Mouse (Mus musculus) heart, adult 2 months (tissue): ENCODE measurements around the gene Cnksr1. TPM values are rescaled to one million over a fixed set of nuclear protein-coding genes. Genes with fewer than 3 reads are reported as not detected.
A peak's percentile ranks its signal among the peaks of the same experiment; 100 is the strongest.
"Not testable (repeated sequence)": the region's sequence is repeated elsewhere in the genome, so short reads cannot be mapped to it uniquely, and the experiment has no call there.

Source experiments
- DNase-seq, 2 experiments: peaks; one replicate each; pipeline ENCODE4 v3.0.0; 2021
- H3K27ac ChIP-seq: fragments of 200-600 bp; 2 replicates; pipeline ENCODE4 v1.8.1; 2022
- H3K27me3 ChIP-seq: fragments of 200-500 bp; 2 replicates; pipeline ENCODE4 v1.6.1; 2012; ENCODE audit warnings: mild to moderate bottlenecking, low read length, inconsistent platforms, mixed read lengths; ENCODE audit not compliant: control insufficient read depth, insufficient read depth
- H3K36me3 ChIP-seq: fragments of 200-500 bp; 2 replicates; pipeline ENCODE4 v1.6.1; 2012; ENCODE audit warnings: low read length, inconsistent platforms; ENCODE audit not compliant: control insufficient read depth, insufficient read depth
- H3K4me1 ChIP-seq: fragments of 200-500 bp; 2 replicates; pipeline ENCODE4 v1.6.1; 2011; ENCODE audit warnings: low read length; ENCODE audit not compliant: control insufficient read depth, insufficient read depth
- H3K4me3 ChIP-seq: fragments of 200-600 bp; 2 replicates; pipeline ENCODE4 v1.8.1; 2022
- H3K79me2 ChIP-seq: fragments of 200-500 bp; replicated peaks from 2 replicates; pipeline ENCODE4 v1.6.1; 2012; ENCODE audit warnings: mild to moderate bottlenecking, inconsistent platforms, low read length, moderate library complexity, mixed read lengths; ENCODE audit not compliant: control insufficient read depth, insufficient read depth
- H3K9ac ChIP-seq: fragments of 200-500 bp; 2 replicates; pipeline ENCODE4 v1.6.1; 2012; ENCODE audit warnings: low read depth, mild to moderate bottlenecking, control low read depth, inconsistent platforms, low read length, mixed read lengths
- CTCF ChIP-seq: fragments of 200-600 bp; IDR thresholded peaks from 2 replicates; pipeline ENCODE4 v1.8.1; 2022; ENCODE audit warnings: antibody characterized with exemption, mild to moderate bottlenecking, moderate library complexity
- EP300 ChIP-seq: fragments of 200-500 bp; IDR thresholded peaks from 2 replicates; pipeline ENCODE4 v1.6.1; 2011; ENCODE audit warnings: low read depth, low read length, control low read depth; ENCODE audit not compliant: insufficient read depth
- POLR2A ChIP-seq: fragments of 200-500 bp; IDR thresholded peaks from 2 replicates; pipeline ENCODE4 v1.6.1; 2011; ENCODE audit warnings: mild to moderate bottlenecking, low read depth, low read length, control low read depth; ENCODE audit not compliant: insufficient read depth
- WGBS: fragments of 180-500 bp; shearing (Covaris S2); methylation state at CpG from one replicate; pipeline ENCODE4 v1.1.7; 2018; 5-methylcytosine and 5-hydroxymethylcytosine counted together
- intact Hi-C: fragments of 180-260 bp; cut with DNase I; formaldehyde crosslinking; loops from one replicate; pipeline ENCODE4 v1.15.1; 2025
- polyA plus RNA-seq: library from polyadenylated mRNA; depleted of rRNA; stranded (reverse); fragments of >200 nt; gene quantifications from 2 replicates; pipeline ENCODE4 v1.2.3, GENCODE M21; 2012
- total RNA-seq, 2 experiments: library from RNA; stranded (reverse); gene quantifications; 2 replicates each; pipeline ENCODE4 v1.2.3; 2021

The Cnksr1 gene
- total and polyA plus RNA-seq, 3 experiments: 4.1 to 6.7 (median 4.4) TPM

DNA sequence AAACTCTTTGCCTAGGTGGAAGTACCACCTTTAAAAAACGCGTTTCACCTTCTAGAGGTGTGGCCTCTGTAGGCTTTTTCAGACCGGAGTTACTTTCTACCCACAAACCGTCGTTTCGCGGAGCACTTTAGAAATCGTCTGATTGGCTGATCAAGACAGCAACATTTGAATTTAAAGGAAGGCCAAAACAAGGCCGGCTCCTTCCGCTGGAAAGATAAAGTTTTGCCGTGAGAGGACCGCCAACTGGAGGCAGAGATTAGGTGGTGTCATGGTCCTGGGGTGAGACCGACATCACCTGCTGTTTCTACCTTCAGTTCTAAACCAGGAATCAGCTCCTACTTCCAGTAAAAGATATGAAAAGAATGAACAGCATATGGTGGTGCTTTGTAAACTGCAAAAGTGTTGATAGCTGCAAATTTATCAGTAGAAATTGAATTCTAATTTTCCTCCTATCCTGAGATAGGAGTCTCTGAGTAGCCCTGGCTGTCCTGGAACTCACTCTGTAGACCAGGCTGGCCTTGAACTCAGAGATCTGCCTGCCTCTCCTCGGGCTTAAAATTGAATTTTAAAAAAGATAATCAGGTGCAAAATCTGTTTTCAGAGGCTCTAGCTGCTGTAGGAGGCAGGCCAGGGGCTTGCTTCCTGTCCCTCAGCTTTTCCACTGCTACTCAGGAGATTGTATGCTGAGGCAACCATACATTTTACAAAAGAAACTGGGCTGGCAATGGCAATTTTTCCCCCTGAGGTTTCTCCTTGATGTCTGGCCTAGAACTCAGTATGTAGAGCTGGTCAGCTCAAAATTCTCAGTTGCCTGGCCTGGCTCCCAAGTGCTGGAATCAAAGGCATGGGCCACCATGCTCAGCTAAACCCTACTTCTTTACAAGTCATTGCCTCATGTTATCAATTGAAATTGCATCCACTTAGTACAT lies 35.5 kb upstream of the Cnksr1 start:
- Histone ChIP-seq H3K4me3 (no peak overlapping the region), H3K4me1 (no peaks in the 10 kb centered on the region; the same call in 1 of the 2 replicates), H3K79me2 (no peaks in the 10 kb centered on the region), H3K27me3 (no peaks in the 10 kb centered on the region), H3K36me3 (no peaks in the 10 kb centered on the region), H3K9ac (no peak overlapping the region), H3K27ac (no peak overlapping the region)
- TF ChIP-seq POLR2A: no peak
- no peak for TF ChIP-seq EP300
- no peak for TF ChIP-seq CTCF
- no peak for DNase-seq
- intact Hi-C loops: no loop called here
- 6% methylated on average over 14 of the region's 14 CpGs for WGBS

- 21% methylated on average over 12 of the region's 13 CpGs for WGBS
- no peaks in the 10 kb centered on the region for H3K79me2 ChIP-seq
- H3K4me1 ChIP-seq: no peaks in the 10 kb centered on the region; the same call in 1 of the 2 replicates
- H3K9ac ChIP-seq: no peak overlapping the region
- H3K4me3 ChIP-seq: 0 out of 2 replicates have a peak overlapping the region, but pooled peaks have one; percentile 11
- TF ChIP-seq POLR2A (no peak), EP300 (no peak), CTCF (no peak)
- intact Hi-C loops: no loop called here
- no peaks in the 10 kb centered on the region for H3K36me3 ChIP-seq
- no peak overlapping the region for H3K27ac ChIP-seq
- no peaks in the 10 kb centered on the region for H3K27me3 ChIP-seq
- DNase-seq: no peak
Observed at GRCm38 (mm10) chr4:134272731-134273416, 34.7 kb upstream of the Cnksr1 start.

DNA sequence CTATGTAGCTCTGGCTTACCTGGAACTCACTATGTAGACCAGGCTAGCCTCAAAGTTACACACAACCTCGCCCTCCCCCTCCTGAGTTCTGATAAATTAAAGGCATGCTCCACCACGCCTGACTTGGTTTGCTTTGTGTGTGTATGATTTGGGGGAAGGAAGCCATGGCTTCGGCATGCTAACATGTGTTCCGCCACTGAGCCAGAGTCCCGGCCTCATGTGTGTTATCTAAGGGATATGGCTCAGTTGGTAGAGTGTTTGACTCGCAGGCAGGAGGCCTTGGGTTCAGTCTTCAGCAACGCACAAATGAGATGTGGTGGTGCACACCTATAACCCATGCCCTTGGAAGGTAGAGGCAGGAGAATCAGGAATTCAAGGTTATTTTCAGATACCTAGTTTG lies 33.8 kb upstream of the Cnksr1 start:
- WGBS: 85% methylated on average over 7 of the region's 7 CpGs
- Histone ChIP-seq H3K9ac (no peak overlapping the region), H3K79me2 (no peaks in the 10 kb centered on the region), H3K4me1 (no peaks in the 10 kb centered on the region; the same call in 1 of the 2 replicates), H3K27ac (no peak overlapping the region), H3K4me3 (no peak overlapping the region), H3K27me3 (no peaks in the 10 kb centered on the region), H3K36me3 (no peaks in the 10 kb centered on the region)
- intact Hi-C loops: no loop called here
- no peak for TF ChIP-seq EP300
- no peak for TF ChIP-seq POLR2A
- no peak for TF ChIP-seq CTCF
- DNase-seq: no peak

GRCm38 (mm10) chr4:134269622-134270021 lies 31.4 kb upstream of the Cnksr1 start:
- H3K27ac ChIP-seq, H3K4me3 ChIP-seq, H3K79me2 ChIP-seq, H3K27me3 ChIP-seq, H3K4me1 ChIP-seq, H3K36me3 ChIP-seq, DNase-seq, H3K9ac ChIP-seq: not testable (repeated sequence)
- intact Hi-C loops: loop anchor here (2.0 kb wide), 1 partner anchor 17 kb away; the partner anchor contains the start of gene Pdik1l
- peak; percentile 71 for TF ChIP-seq CTCF

DNA sequence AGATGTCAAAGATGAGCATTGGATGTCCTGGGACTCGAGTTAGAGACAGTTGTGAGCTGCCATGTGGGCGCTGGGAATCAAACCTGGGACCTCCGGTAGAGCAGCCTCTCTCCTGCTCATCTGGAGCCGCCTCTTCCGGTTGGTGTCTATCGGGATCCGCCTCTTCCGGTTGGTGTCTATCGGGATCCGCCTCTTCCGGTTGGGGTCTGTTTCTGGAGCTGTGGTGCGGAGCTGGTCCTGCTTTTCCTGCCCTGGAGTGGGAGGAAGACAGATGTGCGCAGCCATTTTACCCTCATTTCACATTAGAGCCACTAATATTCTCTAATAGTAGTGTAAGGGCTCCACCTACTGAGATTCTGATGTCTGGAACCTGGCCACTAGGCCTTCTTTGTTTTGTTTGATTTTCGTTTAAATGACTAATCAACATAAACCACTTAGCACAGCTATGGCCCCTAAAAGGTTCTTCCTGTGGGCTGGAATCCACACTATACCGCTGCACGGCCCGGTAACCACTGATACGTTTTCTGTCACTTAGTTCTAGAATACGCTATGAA lies 30.0 kb upstream of the Cnksr1 start:
- DNase-seq: no peak
- Histone ChIP-seq H3K4me3 (no peak overlapping the region), H3K36me3 (no peaks in the 10 kb centered on the region), H3K27me3 (no peaks in the 10 kb centered on the region), H3K27ac (no peak overlapping the region), H3K4me1 (peaks cover 4% of the 10 kb centered on the region; the same call in 1 of the 2 replicates), H3K9ac (no peak overlapping the region), H3K79me2 (no peaks in the 10 kb centered on the region)
- intact Hi-C loops: loop anchor here (1.0 to 2.0 kb wide), 2 partner anchors 19 kb away; partner anchors contain the start of gene Pdik1l
- TF ChIP-seq POLR2A (no peak), EP300 (no peak), CTCF (peak; percentile 71)
- WGBS: 62% methylated on average over 19 of the region's 19 CpGs
